Mouse (Mus musculus): ENCODE data around the gene Olfr709-ps1. TPM values are rescaled to one million over a fixed set of nuclear protein-coding genes. Genes with fewer than 3 reads are reported as not detected.
"Not testable (repeated sequence)": the region's sequence is repeated elsewhere in the genome, so short reads cannot be mapped to it uniquely, and the experiment has no call there.

Gene Olfr709-ps1
- total RNA-seq (2015; ENCODE audit: low replicate concordance) (not detected in 2 replicates), total RNA-seq (2017; ENCODE audit: low replicate concordance) (not detected in 2 replicates)

- no peak for ATAC-seq (replicated peaks; ENCODE audit: low FRiP score, poor library complexity, severe bottlenecking)
Observed at GRCm38 (mm10) chr7:106932119-106932518, at the start of gene Olfr709-ps1. Gene Olfr709-ps1, minus strand, starts transcription at chr7:106932219.

- ATAC-seq (replicated peaks; ENCODE audit: low FRiP score, poor library complexity, severe bottlenecking): no peak
Observed at GRCm38 (mm10) chr7:106975353-106975752, 43.3 kb upstream of the Olfr709-ps1 start, which contains the start of gene Olfr711. Gene Olfr711, minus strand, starts transcription at chr7:106975453.

DNA sequence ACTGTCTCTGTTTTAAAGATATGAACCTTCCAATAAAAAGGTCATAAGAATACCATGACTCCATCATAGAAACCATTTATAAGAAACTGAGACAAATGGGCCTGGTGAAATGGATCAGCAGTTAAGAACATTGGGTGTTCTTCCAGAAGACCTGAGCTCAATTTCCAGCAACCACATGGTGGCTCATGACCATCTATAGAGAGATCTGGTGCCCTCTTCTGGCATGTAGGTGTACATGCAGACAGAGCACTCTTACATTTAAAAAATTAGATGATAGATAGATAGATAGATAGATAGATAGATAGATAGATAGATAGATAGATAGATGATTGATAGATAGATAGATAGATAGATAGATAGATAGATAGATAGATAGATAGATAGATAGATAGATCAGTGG lies 35.5 kb upstream of the Olfr709-ps1 start:
- ATAC-seq (replicated peaks; ENCODE audit: low FRiP score, poor library complexity, severe bottlenecking): not testable (repeated sequence)

DNA sequence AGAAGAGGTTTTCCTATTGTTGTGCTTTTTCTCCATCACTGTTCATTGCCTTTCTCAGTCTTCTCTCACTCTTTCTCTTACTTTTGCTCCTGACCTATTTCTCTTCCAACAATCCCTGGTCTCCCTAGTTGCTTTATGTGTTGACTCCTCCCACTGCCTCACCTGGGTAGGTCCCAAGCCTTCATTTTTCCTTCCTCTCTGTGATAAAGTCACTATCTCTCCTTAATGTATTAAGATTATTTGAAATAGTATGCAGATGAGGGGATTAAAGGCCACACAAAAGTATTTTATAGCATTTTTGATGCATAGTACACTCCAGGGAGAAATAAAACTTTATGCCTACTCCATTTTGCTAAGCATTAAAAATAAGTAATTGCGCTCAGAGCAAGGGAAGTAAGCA lies 31.8 kb upstream of the Olfr709-ps1 start, which contains the start of gene Olfr6:
TSS of gene Olfr6 (minus strand) at position 101 of the 400 bp plus-strand sequence.
- no peak for ATAC-seq (replicated peaks; ENCODE audit: low FRiP score, poor library complexity, severe bottlenecking)

GRCm38 (mm10) chr7:106948212-106948611 lies 16.2 kb upstream of the Olfr709-ps1 start, which contains the start of gene Olfr710:
Gene Olfr710, minus strand, starts transcription at chr7:106948312.
- ATAC-seq (replicated peaks; ENCODE audit: low FRiP score, poor library complexity, severe bottlenecking): no peak

DNA sequence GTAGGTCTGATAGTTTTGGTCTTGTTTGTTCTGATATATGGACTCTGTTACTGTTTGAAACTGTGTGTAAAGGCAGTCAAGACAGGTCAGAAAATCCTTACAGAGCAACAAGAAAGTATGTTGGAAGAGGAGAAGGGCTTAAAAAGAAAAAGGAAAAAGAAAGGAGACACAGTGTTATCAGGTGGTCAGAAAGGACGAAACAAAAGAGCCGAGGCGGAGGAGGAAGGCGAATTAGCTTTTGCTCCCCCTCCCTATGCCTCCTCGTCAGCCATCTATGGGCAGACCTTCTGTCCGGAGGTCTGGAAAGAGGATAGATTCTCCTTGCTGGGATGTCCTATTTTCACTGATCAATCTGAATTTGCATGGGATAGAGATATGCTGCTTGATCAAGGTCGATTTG lies 11.1 kb downstream of the Olfr709-ps1 start:
- ATAC-seq (replicated peaks; ENCODE audit: low FRiP score, poor library complexity, severe bottlenecking): not testable (repeated sequence)

DNA sequence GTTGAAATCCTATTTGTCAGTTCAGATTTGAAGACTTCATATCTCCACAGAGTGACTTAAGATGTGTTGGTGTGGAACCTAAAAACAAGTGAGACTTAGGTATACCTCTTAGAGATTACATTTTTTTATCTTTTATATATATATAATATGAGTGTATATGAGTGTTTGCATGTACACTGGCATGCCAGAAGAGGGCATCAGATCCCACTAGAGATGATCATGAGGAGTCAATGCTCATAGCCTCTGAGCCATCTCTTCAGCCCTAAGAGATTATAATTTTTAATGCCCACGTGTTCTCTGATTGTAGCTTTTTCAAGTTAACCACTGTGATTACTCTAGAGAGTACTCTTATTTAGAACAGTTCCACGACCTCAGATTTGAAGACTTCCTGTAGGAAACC lies 24.3 kb downstream of the Olfr709-ps1 start, which contains the start of gene Olfr1532-ps1:
TSS of gene Olfr1532-ps1 (plus strand) at position 326 of the 400 bp plus-strand sequence.
- ATAC-seq (replicated peaks; ENCODE audit: low FRiP score, poor library complexity, severe bottlenecking): no peak

DNA sequence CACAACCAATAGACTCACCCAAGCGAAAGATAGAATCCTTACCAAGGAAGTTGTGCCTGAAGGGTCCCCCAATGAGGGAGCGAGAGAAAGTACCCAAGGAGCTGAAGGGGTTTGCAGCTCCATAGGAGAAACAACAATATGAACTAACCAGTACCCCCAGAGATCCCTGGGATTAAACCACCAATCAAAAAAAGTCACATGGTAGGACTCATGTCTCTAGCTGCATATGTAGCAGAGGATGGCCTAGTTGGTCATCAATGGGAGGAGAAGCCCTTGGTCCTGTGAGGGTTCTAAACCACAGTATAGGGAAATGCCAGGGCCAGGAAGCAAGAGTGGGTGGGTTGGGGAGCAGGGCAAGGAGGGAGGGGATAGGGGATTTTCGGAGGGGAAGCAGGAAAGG lies 30.9 kb downstream of the Olfr709-ps1 start, which contains the start of gene Olfr707:
TSS of gene Olfr707 (minus strand) at position 101 of the 400 bp plus-strand sequence.
- not testable (repeated sequence) for ATAC-seq (replicated peaks; ENCODE audit: low FRiP score, poor library complexity, severe bottlenecking)

DNA sequence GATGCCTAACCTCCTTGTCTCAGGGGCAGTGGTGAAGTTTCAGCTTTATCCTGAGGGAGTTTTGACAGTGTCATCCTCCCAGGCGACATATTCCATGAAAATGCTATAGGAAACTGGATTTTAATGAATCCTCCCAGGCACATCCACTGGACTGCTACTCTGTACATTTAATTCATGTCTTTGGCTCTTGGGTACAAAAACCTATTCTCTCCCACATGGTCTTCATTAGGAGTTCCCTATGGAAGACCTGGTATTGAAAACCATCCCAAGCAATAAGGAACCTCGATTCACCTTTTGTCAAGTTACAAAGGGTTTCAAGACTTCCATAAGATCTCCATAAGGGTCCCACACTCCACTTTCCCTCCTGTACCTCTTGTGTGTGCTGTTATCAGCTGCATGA lies 44.0 kb downstream of the Olfr709-ps1 start, which contains the start of gene Olfr706:
TSS of gene Olfr706 (minus strand) at position 101 of the 400 bp plus-strand sequence.
- ATAC-seq (replicated peaks; ENCODE audit: low FRiP score, poor library complexity, severe bottlenecking): no peak

GRCm38 (mm10) chr7:106876791-106877190 lies 55.2 kb downstream of the Olfr709-ps1 start, which contains the start of gene Olfr705:
Gene Olfr705, minus strand, starts transcription at chr7:106876891.
- ATAC-seq (replicated peaks; ENCODE audit: low FRiP score, poor library complexity, severe bottlenecking): no peak

Other genes with a start within 250 kb of the Olfr709-ps1 start
- gene Olfr694, start 240.4 kb downstream of the Olfr709-ps1 start, total RNA-seq (2015; ENCODE audit: low replicate concordance): not detected in 2 replicates
- not detected in 2 replicates for gene Olfr694, start 240.4 kb downstream of the Olfr709-ps1 start, total RNA-seq (2017; ENCODE audit: low replicate concordance)
- gene Olfr695, start 215.8 kb downstream of the Olfr709-ps1 start, total RNA-seq (2015; ENCODE audit: low replicate concordance): not detected in 2 replicates
- not detected in 2 replicates for gene Olfr695, start 215.8 kb downstream of the Olfr709-ps1 start, total RNA-seq (2017; ENCODE audit: low replicate concordance)
- not detected in 2 replicates for gene Olfr697, start 189.8 kb downstream of the Olfr709-ps1 start, total RNA-seq (2015; ENCODE audit: low replicate concordance)
- gene Olfr697, start 189.8 kb downstream of the Olfr709-ps1 start, total RNA-seq (2017; ENCODE audit: low replicate concordance): not detected in 2 replicates
- not detected in 2 replicates for gene Olfr698, start 176.8 kb downstream of the Olfr709-ps1 start, total RNA-seq (2015; ENCODE audit: low replicate concordance)
- gene Olfr698, start 176.8 kb downstream of the Olfr709-ps1 start, total RNA-seq (2017; ENCODE audit: low replicate concordance): not detected in 2 replicates
- not detected in 2 replicates for gene Olfr699, start 139.0 kb downstream of the Olfr709-ps1 start, total RNA-seq (2015; ENCODE audit: low replicate concordance)
- not detected in 2 replicates for gene Olfr699, start 139.0 kb downstream of the Olfr709-ps1 start, total RNA-seq (2017; ENCODE audit: low replicate concordance)
- not detected in 2 replicates for gene Olfr700, start 123.4 kb downstream of the Olfr709-ps1 start, total RNA-seq (2015; ENCODE audit: low replicate concordance)
- gene Olfr700, start 123.4 kb downstream of the Olfr709-ps1 start, total RNA-seq (2017; ENCODE audit: low replicate concordance): not detected in 2 replicates
- gene Olfr701, start 118.1 kb downstream of the Olfr709-ps1 start, total RNA-seq (2015; ENCODE audit: low replicate concordance): not detected in 2 replicates
- gene Olfr701, start 118.1 kb downstream of the Olfr709-ps1 start, total RNA-seq (2017; ENCODE audit: low replicate concordance): 0.28 TPM in 1 of 2 replicates, not detected in the other
- gene Olfr702, start 98.3 kb downstream of the Olfr709-ps1 start, total RNA-seq (2015; ENCODE audit: low replicate concordance): not detected in 2 replicates
- gene Olfr702, start 98.3 kb downstream of the Olfr709-ps1 start, total RNA-seq (2017; ENCODE audit: low replicate concordance): not detected in 2 replicates
- gene Olfr703, start 88.9 kb downstream of the Olfr709-ps1 start, total RNA-seq (2015; ENCODE audit: low replicate concordance): not detected in 2 replicates
- not detected in 2 replicates for gene Olfr703, start 88.9 kb downstream of the Olfr709-ps1 start, total RNA-seq (2017; ENCODE audit: low replicate concordance)
- gene Olfr704, start 69.0 kb downstream of the Olfr709-ps1 start, total RNA-seq (2015; ENCODE audit: low replicate concordance): not detected in 2 replicates
- gene Olfr704, start 69.0 kb downstream of the Olfr709-ps1 start, total RNA-seq (2017; ENCODE audit: low replicate concordance): not detected in 2 replicates
- gene Olfr705, start 55.3 kb downstream of the Olfr709-ps1 start, total RNA-seq (2015; ENCODE audit: low replicate concordance): not detected in 2 replicates
- gene Olfr705, start 55.3 kb downstream of the Olfr709-ps1 start, total RNA-seq (2017; ENCODE audit: low replicate concordance): not detected in 2 replicates
- gene Olfr706, start 44.1 kb downstream of the Olfr709-ps1 start, total RNA-seq (2015; ENCODE audit: low replicate concordance): not detected in 2 replicates
- gene Olfr706, start 44.1 kb downstream of the Olfr709-ps1 start, total RNA-seq (2017; ENCODE audit: low replicate concordance): 0.14 TPM in 1 of 2 replicates, not detected in the other
- gene Olfr707, start 31.0 kb downstream of the Olfr709-ps1 start, total RNA-seq (2015; ENCODE audit: low replicate concordance): not detected in 2 replicates
- not detected in 2 replicates for gene Olfr707, start 31.0 kb downstream of the Olfr709-ps1 start, total RNA-seq (2017; ENCODE audit: low replicate concordance)
- gene Olfr1532-ps1, start 24.2 kb downstream of the Olfr709-ps1 start, total RNA-seq (2015; ENCODE audit: low replicate concordance): not detected in 2 replicates
- gene Olfr1532-ps1, start 24.2 kb downstream of the Olfr709-ps1 start, total RNA-seq (2017; ENCODE audit: low replicate concordance): not detected in 2 replicates
- gene Olfr710, start 16.1 kb upstream of the Olfr709-ps1 start, total RNA-seq (2015; ENCODE audit: low replicate concordance): not detected in 2 replicates
- not detected in 2 replicates for gene Olfr710, start 16.1 kb upstream of the Olfr709-ps1 start, total RNA-seq (2017; ENCODE audit: low replicate concordance)
- gene Olfr6, start 31.7 kb upstream of the Olfr709-ps1 start, total RNA-seq (2015; ENCODE audit: low replicate concordance): not detected in 2 replicates
- not detected in 2 replicates for gene Olfr6, start 31.7 kb upstream of the Olfr709-ps1 start, total RNA-seq (2017; ENCODE audit: low replicate concordance)
- gene Olfr711, start 43.2 kb upstream of the Olfr709-ps1 start, total RNA-seq (2015; ENCODE audit: low replicate concordance): not detected in 2 replicates
- gene Olfr711, start 43.2 kb upstream of the Olfr709-ps1 start, total RNA-seq (2017; ENCODE audit: low replicate concordance): not detected in 2 replicates
- gene Olfr2, start 73.9 kb upstream of the Olfr709-ps1 start, total RNA-seq (2015; ENCODE audit: low replicate concordance): not detected in 2 replicates
- not detected in 2 replicates for gene Olfr2, start 73.9 kb upstream of the Olfr709-ps1 start, total RNA-seq (2017; ENCODE audit: low replicate concordance)
- gene Olfr713, start 99.0 kb upstream of the Olfr709-ps1 start, total RNA-seq (2015; ENCODE audit: low replicate concordance): not detected in 2 replicates
- not detected in 2 replicates for gene Olfr713, start 99.0 kb upstream of the Olfr709-ps1 start, total RNA-seq (2017; ENCODE audit: low replicate concordance)
- not detected in 2 replicates for gene Olfr714, start 138.8 kb upstream of the Olfr709-ps1 start, total RNA-seq (2015; ENCODE audit: low replicate concordance)
- not detected in 2 replicates for gene Olfr714, start 138.8 kb upstream of the Olfr709-ps1 start, total RNA-seq (2017; ENCODE audit: low replicate concordance)
- not detected in 2 replicates for gene Olfr17, start 161.0 kb upstream of the Olfr709-ps1 start, total RNA-seq (2015; ENCODE audit: low replicate concordance)
- gene Olfr17, start 161.0 kb upstream of the Olfr709-ps1 start, total RNA-seq (2017; ENCODE audit: low replicate concordance): 0.56 TPM in 1 of 2 replicates, not detected in the other
- gene Olfr715b, start 178.2 kb upstream of the Olfr709-ps1 start, total RNA-seq (2015; ENCODE audit: low replicate concordance): not detected in 2 replicates
- gene Olfr715b, start 178.2 kb upstream of the Olfr709-ps1 start, total RNA-seq (2017; ENCODE audit: low replicate concordance): not detected in 2 replicates
- gene Olfr715, start 198.9 kb upstream of the Olfr709-ps1 start, total RNA-seq (2015; ENCODE audit: low replicate concordance): not detected in 2 replicates
- gene Olfr715, start 198.9 kb upstream of the Olfr709-ps1 start, total RNA-seq (2017; ENCODE audit: low replicate concordance): not detected in 2 replicates
- gene Olfr716, start 206.1 kb upstream of the Olfr709-ps1 start, total RNA-seq (2015; ENCODE audit: low replicate concordance): not detected in 2 replicates
- not detected in 2 replicates for gene Olfr716, start 206.1 kb upstream of the Olfr709-ps1 start, total RNA-seq (2017; ENCODE audit: low replicate concordance)
- gene Nlrp14, start 234.8 kb upstream of the Olfr709-ps1 start, total RNA-seq (2015; ENCODE audit: low replicate concordance): not detected in 2 replicates
- gene Nlrp14, start 234.8 kb upstream of the Olfr709-ps1 start, total RNA-seq (2017; ENCODE audit: low replicate concordance): not detected in 2 replicates